Comparison of ENCODE assay signal across 20 mouse cellular contexts in genomic region chr14:11206786-11207185, GRCm38 (mm10). TPM values are rescaled to one million over a fixed set of nuclear protein-coding genes. Genes with fewer than 3 reads are reported as not detected.
"Had no signal": no experiment of that assay in that cellular context is flagged by ENCODE, and none has a peak within 500 bp of the region (broad histone marks: within the 10 kb centered on the region; RNA-seq: fewer than 3 reads in every experiment).

No protein-coding gene starts in this region.

- H3K4me2 ChIP-seq: lung, embryonic 15.5 days; midbrain, embryonic 12.5 days; neural tube, embryonic 13.5 days; neural tube, embryonic 15.5 days had no signal

- H3K4me3 ChIP-seq: lung, embryonic 15.5 days; midbrain, embryonic 10.5 days; midbrain, embryonic 12.5 days; myocyte; neural tube, embryonic 13.5 days; neural tube, embryonic 15.5 days had no signal

- H3K9ac ChIP-seq: liver, postnatal 0 days; lung, embryonic 15.5 days; midbrain, embryonic 12.5 days; neural tube, embryonic 13.5 days; neural tube, embryonic 15.5 days had no signal

- H3K27me3 ChIP-seq: lung, embryonic 15.5 days; midbrain, embryonic 12.5 days; neural tube, embryonic 13.5 days; neural tube, embryonic 15.5 days had no signal

- DNase-seq: liver, postnatal 0 days; lung, adult 2 months; lung, postnatal 10 days; lung, postnatal 4 days; midbrain, embryonic 14.5 days; retina, postnatal 1 day; right cerebral cortex, adult 18-20 months; right cerebral cortex, postnatal 25 days; right cerebral cortex, postnatal 4 days; spleen, adult 18-20 months; thymus, adult 18-20 months; thymus, postnatal 14 days; thymus, postnatal 36 days had no signal

- H3K9me3 ChIP-seq: lung, embryonic 15.5 days; midbrain, embryonic 10.5 days; midbrain, embryonic 12.5 days; neural tube, embryonic 13.5 days; neural tube, embryonic 15.5 days had no signal

- ATAC-seq: liver, postnatal 0 days; midbrain, embryonic 16.5 days had no signal

- H3K36me3 ChIP-seq: lung, embryonic 15.5 days; midbrain, embryonic 10.5 days; midbrain, embryonic 12.5 days; neural tube, embryonic 13.5 days; neural tube, embryonic 15.5 days had no signal

- H3K27ac ChIP-seq: lung, embryonic 15.5 days; midbrain, embryonic 10.5 days; midbrain, embryonic 12.5 days; neural tube, embryonic 13.5 days; neural tube, embryonic 15.5 days had no signal

- H3K4me1 ChIP-seq: lung, embryonic 15.5 days; midbrain, embryonic 12.5 days; neural tube, embryonic 13.5 days; neural tube, embryonic 15.5 days had no signal

RNA-seq across cellular contexts. Expression of gene Fhit, which starts 45.0 kb away (rescaled TPM):
- polyA plus RNA-seq: myocyte had no signal
